15 mouse cellular contexts compared by ENCODE assay signal in the genomic region with DNA sequence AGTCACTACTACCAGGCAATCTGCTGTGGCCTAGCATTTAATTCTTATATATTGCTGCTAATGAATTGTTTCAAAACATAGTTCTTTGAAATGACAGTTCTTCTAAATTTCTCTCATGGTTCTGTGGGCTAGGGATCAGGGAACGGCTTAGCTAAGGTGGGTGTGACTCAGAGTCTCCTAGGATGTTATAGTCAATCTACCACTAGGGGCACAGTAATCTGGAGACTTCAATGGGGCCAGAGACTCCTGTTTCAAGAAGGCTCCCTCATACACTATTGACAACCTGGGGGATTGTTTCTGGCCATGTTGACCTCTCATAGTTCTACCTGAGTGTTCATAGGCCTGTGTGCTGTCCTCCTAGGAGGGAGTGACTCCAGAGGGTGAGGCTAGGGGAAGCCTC. TPM values are rescaled to one million over a fixed set of nuclear protein-coding genes. Genes with fewer than 3 reads are reported as not detected.
A peak's percentile ranks its signal among the peaks of the same experiment; 100 is the strongest.
DNase-seq lines count a peak whose midpoint lies in the region; ATAC-seq and TF ChIP-seq lines count a peak whose summit lies in the region.
"Had no signal": no experiment of that assay in that cellular context is flagged by ENCODE, and none has a peak within 500 bp of the region (broad histone marks: within the 10 kb centered on the region; RNA-seq: fewer than 3 reads in every experiment).

No protein-coding gene starts in this region.

- no peak for DNase-seq in cerebellum, adult 2 months
- no peak for DNase-seq in cerebellum, adult 11 months
- no peak for DNase-seq in layer of hippocampus, adult 2 months (ENCODE audit: low spot score in 2 of 2)
- DNase-seq in layer of hippocampus, adult 9-11 months, result no peak
- peak; percentile 30 for DNase-seq in NIH3T3 (ENCODE audit: low read depth)
- no peak for DNase-seq in testis, postnatal 10 days (ENCODE audit: low spot score)
- DNase-seq: cerebellum, postnatal 36 days; gastrocnemius, postnatal 14 days; heart, postnatal 10 days; kidney, adult 9 months had no signal

- ATAC-seq in megakaryocyte progenitor cell, adult 5-6 weeks (replicated peaks; ENCODE audit: poor library complexity), result peak; percentile 68
- no peak for ATAC-seq in monocyte, adult 5-6 weeks (replicated peaks; ENCODE audit: insufficient number of reproducible peaks, low FRiP score, low TSS enrichment, poor library complexity, severe bottlenecking)

- no peak overlapping the region for H3K4me3 ChIP-seq in cerebellum, adult 2 months (replicated peaks; ENCODE audit: insufficient read depth, low read depth, low read length)
- H3K4me3 ChIP-seq in layer of hippocampus, adult 2 months, result no peak overlapping the region
- H3K4me3 ChIP-seq: neural tube, embryonic 12.5 days had no signal

- no peak overlapping the region for H3K27ac ChIP-seq in cerebellum, adult 2 months (ENCODE audit: insufficient read depth, low read length)
- H3K27ac ChIP-seq in layer of hippocampus, adult 2 months, result no peak overlapping the region
- H3K27ac ChIP-seq: neural tube, embryonic 12.5 days had no signal

- WGBS in cerebellum, adult 2 months, result 13% methylated on average over 1 of the region's 1 CpGs

- H3K4me1 ChIP-seq in cerebellum, adult 2 months (ENCODE audit: control insufficient read depth, insufficient read depth, low read length), result no peaks in the 10 kb centered on the region

- no peaks in the 10 kb centered on the region for H3K27me3 ChIP-seq in cerebellum, adult 2 months (ENCODE audit: control insufficient read depth, insufficient read depth, low read length)
- H3K27me3 ChIP-seq: neural tube, embryonic 12.5 days had no signal

- TF ChIP-seq CTCF in cerebellum, adult 2 months (IDR thresholded peaks at IDR 0.05; ENCODE audit: borderline replicate concordance, insufficient read depth, low read depth, low read length), result peak; percentile 18; the same call in 1 of the 2 replicates
- peak; percentile 74 for TF ChIP-seq CTCF in layer of hippocampus, adult 2 months (conservative IDR thresholded peaks at IDR 0.05)

- no peak for TF ChIP-seq POLR2A in cerebellum, adult 2 months (IDR thresholded peaks at IDR 0.05; ENCODE audit: borderline replicate concordance, insufficient read depth, low read length)

RNA-seq across cellular contexts. Expression of a gene that starts 5.4 kb away (rescaled TPM):
- 214 and 218 TPM in 2 replicates for polyA plus RNA-seq in cerebellum, adult 2 months (2012; rRNA removed)
- total RNA-seq in layer of hippocampus, adult 2 months (2021), result 10 to 100 TPM; 63.5 to 78.7 TPM
- total RNA-seq in megakaryocyte progenitor cell, adult 5-6 weeks (2015), result 11.7 and 18.2 TPM in 2 replicates
- 4.2 and 6.9 TPM in 2 replicates for total RNA-seq in megakaryocyte progenitor cell, adult 5-6 weeks (2017)
- total RNA-seq in monocyte, adult 5-6 weeks (2017), result 3.1 to 12.3 TPM (median 6.2 TPM) in 3 replicates

RNA-seq across cellular contexts. Expression of a gene that starts 20.8 kb away (rescaled TPM):
- polyA plus RNA-seq in cerebellum, adult 2 months (2012; rRNA removed), result 47.4 and 52.8 TPM in 2 replicates
- total RNA-seq in layer of hippocampus, adult 2 months (2021), result 10 to 100 TPM; 13.2 to 14.7 TPM
- 4.6 and 6.1 TPM in 2 replicates for total RNA-seq in megakaryocyte progenitor cell, adult 5-6 weeks (2015)
- 14.3 and 15.3 TPM in 2 replicates for total RNA-seq in megakaryocyte progenitor cell, adult 5-6 weeks (2017)
- 72.1 to 108 TPM (median 80.9 TPM) in 3 replicates for total RNA-seq in monocyte, adult 5-6 weeks (2017)

RNA-seq across cellular contexts. Expression of a gene that starts 21.3 kb away (rescaled TPM):
- 534 and 635 TPM in 2 replicates for polyA plus RNA-seq in cerebellum, adult 2 months (2012; rRNA removed)
- total RNA-seq in layer of hippocampus, adult 2 months (2021), result under 1 TPM; 0.32 to 0.54 TPM
- 0.17 TPM in 1 of 2 replicates, not detected in the other for total RNA-seq in megakaryocyte progenitor cell, adult 5-6 weeks (2015)
- total RNA-seq in megakaryocyte progenitor cell, adult 5-6 weeks (2017), result 0.07 TPM in 1 of 2 replicates, not detected in the other
- 0.38 TPM in 1 of 3 replicates, not detected in the others for total RNA-seq in monocyte, adult 5-6 weeks (2017)

RNA-seq across cellular contexts. Expression of a gene that starts 39.0 kb away (rescaled TPM):
- not detected in 2 replicates for polyA plus RNA-seq in cerebellum, adult 2 months (2012; rRNA removed)
- total RNA-seq in layer of hippocampus, adult 2 months (2021), result under 1 TPM in 1 of 2 experiments, not detected in 1; 0.69 TPM
- not detected in 2 replicates for total RNA-seq in megakaryocyte progenitor cell, adult 5-6 weeks (2015)
- total RNA-seq in megakaryocyte progenitor cell, adult 5-6 weeks (2017), result not detected in 2 replicates
- 136 to 337 TPM (median 173 TPM) in 3 replicates for total RNA-seq in monocyte, adult 5-6 weeks (2017)
- total RNA-seq: left cerebral cortex, adult 18-20 months had no signal
- polyA plus RNA-seq: liver, embryonic 11.5 days; neural tube, embryonic 12.5 days had no signal

RNA-seq across cellular contexts. Expression of a gene that starts 45.3 kb away (rescaled TPM):
- polyA plus RNA-seq in cerebellum, adult 2 months (2012; rRNA removed), result not detected in 2 replicates
- total RNA-seq in layer of hippocampus, adult 2 months (2021), result not detected
- total RNA-seq in megakaryocyte progenitor cell, adult 5-6 weeks (2015), result not detected in 2 replicates
- not detected in 2 replicates for total RNA-seq in megakaryocyte progenitor cell, adult 5-6 weeks (2017)
- not detected in 3 replicates for total RNA-seq in monocyte, adult 5-6 weeks (2017)
- total RNA-seq: left cerebral cortex, adult 18-20 months had no signal
- polyA plus RNA-seq: liver, embryonic 11.5 days; neural tube, embryonic 12.5 days had no signal
